17 mouse cellular contexts compared by ENCODE assay signal in the genomic region with DNA sequence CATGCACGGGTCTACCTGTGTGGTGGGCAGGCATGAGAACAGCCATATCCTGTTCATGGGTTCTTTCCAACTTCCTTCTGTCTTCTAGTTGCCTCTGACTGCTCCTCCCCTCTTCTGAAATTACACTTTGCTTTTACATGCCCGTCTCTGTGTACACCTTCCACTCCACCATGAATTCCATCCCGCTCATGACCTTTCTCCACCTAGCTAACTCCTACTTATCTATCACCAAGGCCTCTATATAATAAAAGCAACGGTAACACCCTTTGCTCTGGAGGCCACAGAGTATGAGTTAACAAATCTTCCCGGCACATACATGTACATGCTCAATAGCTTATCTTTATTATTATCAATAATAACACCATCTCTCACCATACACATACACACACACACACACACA.
"Had no signal": no experiment of that assay in that cellular context is flagged by ENCODE, and none has a peak within 500 bp of the region (broad histone marks: within the 10 kb centered on the region; RNA-seq: fewer than 3 reads in every experiment).

No protein-coding gene starts in this region.

- DNase-seq: retina, postnatal 1 day; right cerebral cortex, adult 18-20 months; right cerebral cortex, postnatal 14 days; right cerebral cortex, postnatal 25 days; right cerebral cortex, postnatal 4 days; spleen, adult 18-20 months; thymus, adult 18-20 months; thymus, adult 2 months; thymus, postnatal 14 days; thymus, postnatal 25 days; thymus, postnatal 36 days; thymus, postnatal 4 days had no signal

- H3K36me3 ChIP-seq: neural tube, embryonic 12.5 days; neural tube, embryonic 13.5 days; neural tube, embryonic 15.5 days; stomach, embryonic 15.5 days had no signal

- H3K9me3 ChIP-seq: neural tube, embryonic 12.5 days; neural tube, embryonic 13.5 days; neural tube, embryonic 15.5 days; stomach, embryonic 15.5 days had no signal

- H3K4me3 ChIP-seq: neural tube, embryonic 12.5 days; neural tube, embryonic 13.5 days; neural tube, embryonic 15.5 days; stomach, embryonic 15.5 days had no signal

- H3K27ac ChIP-seq: neural tube, embryonic 12.5 days; neural tube, embryonic 13.5 days; neural tube, embryonic 15.5 days; stomach, embryonic 15.5 days; stomach, postnatal 0 days had no signal

- H3K4me2 ChIP-seq: neural tube, embryonic 12.5 days; neural tube, embryonic 13.5 days; neural tube, embryonic 15.5 days; stomach, embryonic 15.5 days had no signal

- H3K9ac ChIP-seq: neural tube, embryonic 12.5 days; neural tube, embryonic 13.5 days; neural tube, embryonic 15.5 days; stomach, embryonic 15.5 days had no signal

- H3K27me3 ChIP-seq: neural tube, embryonic 12.5 days; neural tube, embryonic 13.5 days; neural tube, embryonic 15.5 days; stomach, embryonic 15.5 days had no signal

- H3K4me1 ChIP-seq: neural tube, embryonic 12.5 days; neural tube, embryonic 13.5 days; neural tube, embryonic 15.5 days; stomach, embryonic 15.5 days had no signal
